Mouse (Mus musculus): ENCODE data around the gene Macf1.

Gene Macf1

DNA sequence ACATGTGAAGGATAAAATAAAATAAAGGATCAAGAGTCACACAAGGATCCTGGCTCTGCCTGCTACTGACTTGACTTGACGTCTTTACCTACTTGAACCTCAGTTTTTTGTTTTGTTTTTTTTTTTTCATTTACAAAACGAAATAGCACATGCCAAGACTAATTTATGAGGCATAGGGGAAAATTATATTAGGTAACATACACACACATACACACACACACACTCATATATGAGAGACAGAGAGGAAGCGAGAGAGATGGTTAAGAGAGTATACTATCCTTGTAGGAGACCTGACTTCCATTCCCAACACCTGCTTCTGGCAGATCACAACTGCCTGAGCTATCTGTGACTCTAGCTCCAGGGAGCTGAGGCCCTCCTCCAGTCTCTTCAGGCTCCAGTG, at the start of gene Macf1:
Gene Macf1 (minus strand): TSS at position 101 of the 400 bp plus-strand sequence.
- no peak for DNase-seq (ENCODE audit: low spot score)

DNA sequence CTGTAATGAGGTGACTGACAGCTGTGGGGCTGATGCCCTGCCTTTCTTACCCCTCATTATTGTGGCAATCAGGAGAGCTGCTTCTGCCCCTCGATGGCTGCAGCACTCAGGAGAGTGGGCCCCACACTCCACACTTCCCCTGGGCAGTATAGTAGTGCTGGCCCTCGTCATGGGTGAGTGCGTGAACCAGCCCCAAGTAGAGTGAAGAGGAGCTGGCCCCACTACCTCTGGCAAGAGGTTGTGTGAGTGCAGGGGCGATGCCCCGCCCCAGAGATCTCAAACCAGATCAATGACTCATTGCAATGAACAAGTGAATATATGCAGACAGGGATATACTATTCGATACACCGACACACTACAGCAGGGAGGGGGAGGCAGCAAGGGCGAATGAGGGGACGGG, 49.4 kb upstream of the Macf1 start:
- no peak for DNase-seq (ENCODE audit: low spot score)

DNA sequence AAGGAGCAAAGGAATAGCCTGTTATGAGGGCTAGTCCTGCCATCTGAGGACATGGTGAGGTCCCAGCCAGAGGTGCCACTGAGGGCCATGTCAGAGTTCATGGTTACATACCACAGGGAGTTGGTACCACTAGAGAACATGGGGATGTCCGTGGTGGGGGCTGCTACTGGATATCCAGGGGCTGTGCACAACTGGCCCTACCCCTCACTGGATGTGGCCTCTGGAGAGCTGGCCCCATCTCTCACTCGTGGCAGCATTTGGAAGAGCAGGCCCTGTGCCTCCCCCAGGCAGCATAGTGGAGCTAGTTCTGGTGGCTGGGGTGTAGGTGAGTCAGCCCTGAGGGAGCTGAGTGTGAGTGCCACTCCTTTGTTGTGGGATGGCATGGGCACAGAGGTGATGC, 48.8 kb upstream of the Macf1 start:
- DNase-seq (ENCODE audit: low spot score) = no peak

DNA sequence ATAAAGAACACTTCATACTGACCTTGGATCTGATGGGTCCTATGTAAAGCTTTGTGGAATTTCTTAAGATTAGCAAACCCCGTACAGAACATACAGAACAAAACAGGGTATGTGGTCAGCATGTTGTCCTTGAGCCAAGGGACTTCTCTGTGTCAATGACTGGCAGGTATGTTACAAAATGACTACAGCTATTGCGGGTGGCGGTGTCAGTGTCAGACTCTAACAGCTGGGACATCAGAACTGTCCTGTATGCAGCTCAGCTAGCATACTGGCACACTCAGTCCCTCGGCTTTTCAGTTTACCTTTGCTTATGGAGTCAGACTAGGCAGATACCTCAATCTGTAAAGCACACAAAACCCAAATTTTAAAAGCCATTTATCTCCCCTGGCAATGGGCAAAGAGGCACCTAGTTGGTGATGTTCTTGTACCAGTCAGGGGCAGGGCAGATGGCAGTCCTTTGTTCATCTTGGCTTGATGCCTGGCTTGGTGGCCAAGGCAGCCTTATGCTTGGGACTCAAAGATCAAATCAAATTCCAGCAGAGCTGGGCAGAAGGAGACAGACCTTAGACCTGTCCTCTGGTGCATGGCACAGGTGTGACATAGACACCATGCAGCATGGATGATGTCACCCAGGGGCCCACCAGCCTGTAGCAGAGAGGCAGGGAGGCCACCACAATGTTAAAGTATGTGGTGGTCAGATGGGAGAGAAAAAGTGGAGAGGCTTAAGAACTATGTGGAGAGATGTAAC, 48.2 kb upstream of the Macf1 start:
- no peak for DNase-seq (ENCODE audit: low spot score)

DNA sequence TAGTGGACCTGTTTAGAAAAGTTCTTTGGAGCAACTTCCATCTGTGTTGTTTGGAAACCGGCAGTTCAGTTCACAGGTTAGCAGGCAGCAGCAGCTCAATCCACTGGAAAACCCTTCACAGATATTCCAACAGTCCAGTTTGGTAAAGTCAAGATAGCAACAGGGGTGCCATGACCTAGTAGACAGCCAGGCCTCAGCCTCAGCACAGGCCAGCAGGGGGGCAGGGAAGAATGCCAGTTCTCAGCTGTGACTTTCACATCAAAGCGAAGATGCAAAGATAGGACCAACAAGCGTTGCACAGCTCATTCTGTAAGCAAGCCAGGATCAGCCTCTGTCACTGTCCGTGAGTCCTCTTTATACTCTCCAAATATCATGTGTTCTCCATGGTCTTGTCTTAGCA, 37.6 kb upstream of the Macf1 start:
- DNase-seq (ENCODE audit: low spot score) = peak; percentile 2

DNA sequence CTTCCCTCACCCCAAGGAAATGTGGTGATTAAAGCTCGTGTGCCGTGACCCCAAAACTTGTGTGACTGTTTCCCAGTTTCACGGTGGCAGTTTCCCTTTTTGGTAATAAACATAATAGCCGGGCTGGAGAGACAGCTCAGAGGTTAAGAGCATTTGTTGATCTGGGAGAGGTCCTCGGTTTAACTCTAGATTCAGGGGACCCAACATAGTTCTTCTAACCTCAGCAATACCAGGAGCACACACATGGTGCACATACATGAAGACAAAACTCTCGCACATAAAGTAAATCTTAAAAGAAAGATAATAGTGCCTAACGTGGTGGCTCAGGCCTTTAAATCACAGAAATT, 34.2 kb upstream of the Macf1 start:
- no peak for DNase-seq (ENCODE audit: low spot score)

DNA sequence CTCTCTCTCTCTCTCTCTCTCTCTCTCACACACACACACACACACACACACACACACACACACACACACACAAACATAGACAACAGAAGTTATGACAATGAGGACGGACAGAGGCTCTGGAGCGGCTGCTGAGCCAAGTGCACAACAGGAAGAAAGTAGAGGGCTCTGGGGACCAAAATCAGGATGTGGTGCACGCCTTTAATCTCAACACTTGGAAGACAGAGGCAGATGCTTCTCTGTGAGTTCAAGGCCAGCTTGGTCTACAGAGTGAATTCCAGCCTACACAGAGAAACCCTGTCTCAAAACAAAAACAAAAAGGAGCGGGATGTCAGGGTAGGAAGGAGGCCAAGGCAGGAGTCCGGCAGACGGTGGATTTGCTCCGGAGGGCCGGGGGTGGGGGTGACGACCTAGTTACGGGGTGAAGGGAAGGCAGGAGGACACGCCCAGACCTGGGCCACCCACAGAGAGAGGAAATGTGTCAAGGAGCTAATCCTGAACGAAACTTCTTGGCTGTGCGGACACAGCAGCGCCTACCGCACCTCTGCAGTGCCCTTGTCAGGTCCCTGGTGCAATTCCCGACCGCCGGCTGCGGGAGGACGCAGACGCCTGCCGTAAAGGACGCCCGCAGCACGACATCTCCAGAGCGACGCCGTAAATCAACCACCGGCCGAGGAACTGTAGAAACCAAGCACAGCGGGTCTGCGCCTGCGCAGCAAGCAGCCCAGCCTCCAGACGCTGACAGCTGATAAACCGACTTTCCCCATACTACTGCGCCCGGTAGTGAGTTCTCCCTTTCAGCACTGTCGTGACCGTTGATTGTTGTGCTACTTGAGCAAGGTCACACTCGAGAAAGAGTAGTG, 33.6 kb upstream of the Macf1 start, which contains the start of gene Ndufs5:
Gene Ndufs5 (minus strand): TSS at position 629 of the 860 bp plus-strand sequence.
- peak; percentile 95 for DNase-seq (ENCODE audit: low spot score)

DNA sequence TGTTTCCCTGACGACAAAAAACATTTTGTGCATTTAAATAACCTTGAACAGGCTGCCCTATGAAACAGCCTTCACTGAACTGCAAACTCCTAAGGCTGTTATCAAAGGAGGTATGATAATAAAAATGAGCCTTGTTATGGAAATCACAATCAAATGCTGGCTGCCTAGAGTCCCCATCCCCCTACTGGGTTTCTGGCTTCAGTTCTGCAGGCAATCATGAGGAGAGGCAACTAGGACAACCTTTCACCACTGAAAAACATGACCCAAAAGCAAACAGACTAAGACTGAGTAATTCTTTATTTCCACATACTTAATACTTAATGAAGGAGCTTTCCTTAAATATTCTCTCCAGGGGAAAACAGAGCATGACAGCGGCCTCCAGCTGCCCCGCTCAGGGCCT, 28.3 kb upstream of the Macf1 start:
- DNase-seq (ENCODE audit: low spot score) = peak; percentile 4

DNA sequence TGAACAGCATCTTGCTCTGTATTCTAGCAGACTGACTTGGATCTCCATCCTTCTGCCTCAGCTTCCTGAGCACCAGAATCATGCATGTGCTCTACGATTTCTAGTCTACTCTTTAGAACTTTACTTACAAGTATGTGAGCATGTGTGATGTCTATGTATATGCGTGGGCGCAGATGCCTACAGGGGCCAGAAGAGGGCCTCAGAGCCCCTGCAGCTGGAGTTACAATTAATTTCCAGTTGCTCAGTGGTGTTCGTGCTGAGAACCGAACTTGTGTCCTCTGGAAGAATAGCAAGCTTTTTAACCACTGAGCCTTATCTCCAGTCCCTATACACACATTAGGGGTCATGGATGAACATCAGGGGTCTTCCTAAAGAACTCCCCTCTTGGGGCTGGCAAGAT, 23.2 kb upstream of the Macf1 start:
- DNase-seq (ENCODE audit: low spot score) = no peak

DNA sequence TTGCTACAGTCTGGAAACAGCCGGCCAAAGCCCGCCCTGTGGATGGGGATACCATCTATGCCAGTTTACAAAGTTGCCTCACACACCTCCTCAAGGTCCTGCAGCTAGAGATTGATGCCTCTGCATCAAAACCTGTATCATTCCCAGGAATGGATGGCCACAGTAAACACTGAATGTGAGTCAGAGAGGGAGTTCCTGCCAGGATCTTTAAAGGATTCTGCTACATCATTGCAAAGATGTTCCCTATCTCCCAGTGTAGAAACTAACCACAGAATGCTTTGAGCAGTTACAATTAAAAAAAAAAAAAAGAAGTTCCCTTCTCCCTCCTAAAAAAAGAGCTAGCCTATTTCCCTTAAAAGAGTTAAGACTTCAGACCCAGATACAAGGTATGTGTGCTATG, 21.2 kb upstream of the Macf1 start:
- no peak for DNase-seq (ENCODE audit: low spot score)

DNA sequence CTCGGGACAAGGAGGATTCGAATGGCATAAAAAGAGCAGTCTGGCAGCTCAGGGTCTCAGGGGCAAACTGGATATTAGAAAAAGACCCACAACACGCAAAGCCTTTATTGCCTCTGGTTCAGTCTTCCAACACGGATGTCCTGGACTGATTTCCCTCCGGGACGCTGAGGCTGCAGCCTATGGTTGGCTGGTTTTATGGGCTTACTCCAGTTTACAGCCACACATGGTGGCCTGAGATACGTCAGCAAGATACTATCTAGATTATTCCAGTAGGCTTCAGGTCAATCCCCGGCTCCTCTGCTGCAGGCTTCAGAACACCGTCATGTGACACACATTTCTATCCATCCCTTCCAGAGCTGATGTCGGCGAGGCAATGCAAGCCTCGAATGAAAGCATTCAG, 9.2 kb upstream of the Macf1 start:
- peak; percentile 3 for DNase-seq (ENCODE audit: low spot score)

DNA sequence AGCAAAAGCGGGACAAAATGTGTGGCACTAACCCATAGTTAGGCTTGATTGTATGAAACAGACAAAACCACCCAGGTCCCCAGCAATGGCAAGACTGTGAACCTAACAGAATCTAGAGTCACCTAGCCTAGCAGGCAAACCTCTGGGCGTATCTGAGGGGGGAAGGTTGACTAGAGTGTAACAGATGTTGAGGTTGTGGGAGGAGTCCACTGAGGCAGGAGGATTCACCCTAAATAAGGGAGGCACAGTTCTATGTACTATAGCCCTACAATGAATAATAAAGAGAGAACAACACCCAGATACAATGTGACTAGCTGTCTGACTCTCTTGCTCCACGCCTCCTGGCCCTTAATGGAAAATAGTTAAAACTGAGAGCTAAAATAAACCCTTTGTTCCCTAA, 7.9 kb upstream of the Macf1 start:
- DNase-seq (ENCODE audit: low spot score) = no peak

DNA sequence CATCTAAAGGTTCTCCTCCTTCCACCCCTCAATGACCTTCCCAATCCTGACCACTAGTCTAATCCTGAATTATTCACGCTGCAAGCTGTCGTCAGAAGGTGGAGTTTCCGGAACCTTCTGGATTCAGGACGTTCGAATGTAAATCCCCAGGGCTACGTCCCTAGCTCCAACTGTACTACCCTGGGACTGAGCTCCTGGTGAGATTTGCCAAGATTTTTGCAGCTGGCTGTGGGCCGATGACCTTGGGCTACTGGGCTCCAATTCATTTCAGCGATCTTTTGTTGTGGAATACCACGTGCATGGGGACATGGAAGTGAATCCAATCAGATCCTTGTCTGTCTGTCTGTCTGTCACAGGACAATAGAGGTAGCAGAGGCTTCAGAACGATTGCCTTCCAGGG, 6.2 kb upstream of the Macf1 start:
- peak; percentile 4 for DNase-seq (ENCODE audit: low spot score)

DNA sequence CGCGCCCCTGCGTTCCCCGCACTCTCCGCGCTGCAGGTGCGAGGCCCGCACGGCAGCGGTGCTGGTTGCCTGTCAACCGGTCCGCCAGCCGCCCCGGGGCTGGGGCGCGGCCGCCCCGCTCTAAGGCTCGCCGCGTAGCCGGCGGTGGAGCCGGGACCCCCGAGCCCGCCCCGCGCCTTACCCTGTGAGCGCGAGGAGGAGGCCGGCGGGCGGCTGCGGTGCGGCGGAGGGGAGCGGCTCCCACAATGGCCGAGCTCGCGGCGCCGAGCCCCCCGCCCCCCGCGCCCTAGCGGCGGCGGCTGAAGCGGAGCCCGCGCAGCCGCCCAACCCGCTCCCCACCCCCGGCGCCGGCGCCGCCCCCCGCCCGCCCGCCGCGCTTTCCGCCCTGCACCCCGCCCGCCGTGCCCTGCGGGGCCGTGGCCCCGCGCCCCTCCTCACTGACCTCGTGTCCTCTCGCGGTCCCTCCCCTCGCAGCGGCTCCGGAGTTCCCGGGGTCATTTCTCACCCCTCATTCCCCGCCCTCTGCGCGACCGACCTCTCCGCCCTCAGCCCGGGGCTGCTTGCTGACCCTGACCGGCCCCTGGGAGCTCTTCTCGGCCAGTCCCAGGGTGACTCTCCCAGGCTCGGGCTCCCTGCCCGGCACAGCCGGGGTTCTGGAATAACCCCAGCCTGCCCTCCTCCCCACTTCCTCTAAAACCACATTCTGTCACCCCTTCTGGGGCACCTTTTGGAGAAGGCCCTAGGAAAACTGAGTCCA, 3.0 kb upstream of the Macf1 start:
- DNase-seq (ENCODE audit: low spot score) = peak; percentile 43

DNA sequence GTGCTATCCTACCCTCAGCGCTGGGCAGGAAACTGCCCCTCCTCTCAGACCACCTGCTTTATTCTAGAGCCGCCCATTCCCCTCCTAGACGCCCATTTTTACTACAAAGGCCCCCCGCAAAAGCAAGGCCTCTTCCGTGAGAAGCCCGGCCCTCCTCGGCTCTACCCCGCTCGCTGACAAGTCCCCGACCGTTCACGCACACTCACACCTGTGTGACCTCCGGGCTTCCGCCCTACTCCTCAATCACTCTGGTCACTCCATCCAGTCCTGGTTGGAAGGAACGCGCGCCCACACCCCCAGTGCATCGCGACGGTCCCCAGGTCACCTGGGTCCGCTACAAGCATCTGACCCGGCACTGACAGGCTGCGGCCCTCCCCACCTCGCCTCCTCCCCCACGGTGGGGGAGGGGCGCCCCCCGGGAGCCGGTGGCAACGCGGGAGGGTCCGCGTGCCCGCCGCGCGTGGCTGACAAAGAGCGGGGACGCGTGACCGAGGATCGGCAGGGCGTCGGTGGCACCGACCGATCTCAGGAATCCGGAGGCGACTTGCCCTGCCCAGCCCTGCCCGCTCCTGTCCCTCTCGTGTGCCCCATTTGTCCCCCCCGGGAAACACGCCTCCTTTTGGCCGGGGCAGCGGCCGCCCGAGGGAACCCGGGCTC, 2.3 kb upstream of the Macf1 start:
- peak; percentile 7 for DNase-seq (ENCODE audit: low spot score)

DNA sequence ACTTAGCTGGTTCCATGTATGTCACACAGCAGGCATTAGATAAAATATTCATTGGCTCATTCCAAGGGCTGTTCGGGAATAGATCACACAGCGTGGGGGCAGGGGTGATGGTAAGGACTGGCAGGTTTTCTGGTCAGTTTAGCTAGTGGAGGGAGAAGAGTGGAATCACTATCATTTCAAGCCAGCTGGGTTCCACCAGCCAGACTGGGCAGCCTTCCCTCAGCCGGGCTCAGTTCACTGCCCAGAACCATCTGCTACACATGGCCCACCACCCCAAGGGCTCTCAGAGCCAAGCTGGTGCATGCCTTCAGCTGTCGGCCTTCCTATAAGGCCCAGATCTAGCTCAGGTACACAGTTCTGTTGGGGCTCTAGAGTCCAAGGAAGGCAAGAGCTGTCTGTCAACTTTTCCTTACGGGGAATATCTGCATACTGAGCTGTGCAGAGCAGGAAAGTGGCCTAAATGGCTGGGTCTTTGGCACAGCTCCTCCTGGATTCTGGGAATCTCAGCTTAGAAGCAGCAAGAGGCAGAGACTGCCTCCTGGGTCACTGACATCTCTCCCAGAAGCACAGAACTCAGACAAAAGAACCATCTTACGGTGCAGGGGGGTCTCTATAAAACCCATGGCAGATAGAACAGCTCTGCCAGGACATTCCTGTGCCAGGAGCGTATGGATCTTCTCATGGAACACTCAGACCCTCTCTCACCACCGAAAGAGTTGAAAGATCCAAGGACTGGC, 1.5 kb upstream of the Macf1 start:
- peak; percentile 5 for DNase-seq (ENCODE audit: low spot score)

DNA sequence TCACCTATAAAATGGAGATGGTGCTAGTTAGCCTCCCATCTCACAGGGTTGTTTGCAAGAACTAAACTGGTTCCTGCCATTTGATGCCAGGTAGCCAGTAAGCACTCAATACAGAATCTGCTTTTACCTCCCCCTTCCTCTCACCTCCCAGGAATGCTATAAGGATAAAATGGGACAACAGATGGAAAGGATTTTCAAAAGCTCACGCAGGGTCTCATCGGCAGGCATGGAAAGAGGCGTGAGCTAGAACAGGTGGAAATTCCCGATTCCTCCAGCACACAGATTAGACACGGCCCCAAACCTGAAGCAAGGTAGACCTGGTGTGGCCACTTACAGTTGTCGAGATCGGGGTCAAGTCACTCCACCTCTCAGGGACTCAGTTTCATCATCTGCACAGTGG, 886 bp upstream of the Macf1 start:
- peak; percentile 0 for DNase-seq (ENCODE audit: low spot score)

DNA sequence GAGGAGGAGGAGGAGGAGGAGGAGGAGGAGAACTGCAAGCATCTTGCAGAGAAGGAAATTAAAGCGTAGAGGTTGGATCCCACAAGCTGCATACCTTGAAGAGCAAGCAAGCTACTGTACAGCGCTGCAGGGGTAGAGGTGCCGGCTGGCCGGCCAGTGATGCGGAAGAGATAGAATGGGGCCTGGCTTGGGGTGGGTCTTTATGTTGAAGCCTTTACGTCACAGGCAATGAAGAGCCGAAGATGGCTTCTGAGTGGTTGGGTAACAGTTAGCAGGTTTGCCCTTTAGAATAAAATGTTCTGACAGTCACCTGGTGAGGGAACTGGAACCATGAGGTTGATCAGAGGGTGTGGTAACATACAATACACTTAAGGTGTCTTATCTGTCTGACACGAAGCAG, 1.9 kb downstream of the Macf1 start:
- DNase-seq (ENCODE audit: low spot score) = no peak

DNA sequence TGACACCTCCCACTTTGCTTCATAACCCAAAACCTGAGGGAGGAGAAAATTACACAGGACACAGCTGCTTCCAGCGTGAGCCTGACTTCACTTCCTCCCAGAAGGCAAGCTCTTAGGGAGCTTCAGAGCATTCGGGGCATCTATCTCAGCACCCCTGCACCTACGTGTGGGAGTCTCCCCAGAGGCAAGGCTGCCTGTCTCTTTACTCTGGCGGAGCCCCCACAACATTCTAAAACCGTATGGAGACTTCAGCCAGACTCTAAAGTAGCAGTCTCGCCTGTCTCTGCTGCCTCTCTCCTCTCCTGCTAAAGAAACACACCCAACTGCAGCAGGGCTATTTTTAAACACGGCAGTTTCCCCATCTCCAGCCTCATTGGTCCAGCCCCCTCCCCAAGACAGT, 3.2 kb downstream of the Macf1 start:
- DNase-seq (ENCODE audit: low spot score) = no peak

DNA sequence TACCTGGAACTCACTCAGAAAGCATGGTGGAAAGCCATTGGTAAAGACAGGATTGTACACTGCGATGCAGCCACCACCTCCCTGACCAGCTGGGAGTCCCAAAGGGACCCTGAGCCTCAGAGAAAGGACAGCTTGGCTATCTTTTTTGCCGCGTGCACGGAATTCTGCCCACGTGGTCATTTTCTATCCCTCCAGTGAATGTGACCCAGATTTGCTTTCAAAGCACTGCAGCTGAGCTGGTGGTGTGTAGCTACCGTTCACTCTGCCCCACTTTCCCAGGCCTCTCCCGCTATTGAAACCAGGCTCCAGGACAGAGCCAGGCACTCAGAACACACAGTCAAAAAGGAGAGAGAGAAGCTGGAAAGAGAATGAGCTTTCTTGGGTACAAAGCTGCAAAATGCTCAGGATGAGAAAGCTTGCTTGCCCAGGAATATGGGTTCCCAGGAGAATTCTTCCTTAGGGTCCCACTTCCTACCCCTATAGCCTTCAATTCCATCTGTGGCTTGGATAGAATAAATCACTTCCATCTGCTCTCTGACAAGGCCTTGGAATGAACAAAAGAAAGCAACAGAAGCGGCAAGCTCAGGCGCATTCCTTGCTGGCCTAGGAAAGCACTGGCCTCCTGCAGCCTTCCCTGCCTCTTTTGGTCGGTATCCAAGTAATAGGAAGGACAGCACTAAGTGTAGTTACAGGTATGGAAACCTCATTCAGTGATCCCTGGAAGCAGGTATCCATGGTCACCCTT, 6.9 kb downstream of the Macf1 start:
- DNase-seq (ENCODE audit: low spot score) = no peak

DNA sequence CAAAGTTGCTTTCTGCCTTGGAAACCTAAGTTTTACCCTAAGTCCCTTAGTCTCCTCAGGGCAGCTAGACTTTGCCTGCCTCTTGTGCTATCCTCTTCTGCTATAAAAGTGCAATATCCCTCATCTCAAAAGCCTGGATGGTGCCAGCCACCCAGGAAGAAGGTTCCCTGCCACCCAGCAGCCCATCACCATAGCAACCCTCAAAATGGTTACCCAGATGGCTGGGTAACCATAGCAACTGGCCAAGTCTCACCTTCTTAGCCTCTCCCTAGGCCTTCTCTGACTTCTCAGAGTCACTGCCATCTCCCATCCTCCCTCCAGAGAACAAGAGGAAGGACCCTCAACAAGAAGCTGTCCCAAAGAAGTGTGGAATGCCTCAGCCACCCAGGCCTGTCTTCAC, 13.6 kb downstream of the Macf1 start:
- DNase-seq (ENCODE audit: low spot score) = peak; percentile 21
